Mouse (Mus musculus) c-Kit-positive CD71-positive TER-119-positive erythroid progenitor cells, embryonic 14.5 days (primary cell): ENCODE results near the gene Olfr312.
"Not testable (repeated sequence)": the region's sequence is repeated elsewhere in the genome, so short reads cannot be mapped to it uniquely, and the experiment has no call there.

Experiments used
- DNase-seq: peaks from one replicate; pipeline ENCODE4 v3.0.0-alpha.2; 2013; ENCODE audit warnings: low spot score

Gene Olfr312

GRCm38 (mm10) chr11:58828937-58829336, at the start of gene Olfr312:
Gene Olfr312, plus strand, starts transcription at chr11:58829237.
- DNase-seq = not testable (repeated sequence)

- DNase-seq = no peak
Observed at GRCm38 (mm10) chr11:58782480-58783089, 46.5 kb upstream of the Olfr312 start, which contains the start of gene Olfr314. Gene Olfr314, plus strand, starts transcription at chr11:58782952.

- DNase-seq = no peak
Observed at GRCm38 (mm10) chr11:58784182-58784581, 44.9 kb upstream of the Olfr312 start.

- DNase-seq = no peak
Observed at GRCm38 (mm10) chr11:58787651-58788050, 41.4 kb upstream of the Olfr312 start.

GRCm38 (mm10) chr11:58788346-58788745, 40.7 kb upstream of the Olfr312 start:
- no peak for DNase-seq

GRCm38 (mm10) chr11:58789532-58789931, 39.5 kb upstream of the Olfr312 start:
- no peak for DNase-seq

GRCm38 (mm10) chr11:58790053-58790452, 39.0 kb upstream of the Olfr312 start:
- DNase-seq = no peak

- no peak for DNase-seq
Observed at GRCm38 (mm10) chr11:58790646-58791045, 38.4 kb upstream of the Olfr312 start.

GRCm38 (mm10) chr11:58795856-58796255, 33.2 kb upstream of the Olfr312 start:
- DNase-seq = no peak

GRCm38 (mm10) chr11:58796850-58797249, 32.2 kb upstream of the Olfr312 start:
- no peak for DNase-seq

GRCm38 (mm10) chr11:58799747-58800146, 29.3 kb upstream of the Olfr312 start:
- DNase-seq = no peak

- no peak for DNase-seq
Observed at GRCm38 (mm10) chr11:58801558-58802228, 27.3 kb upstream of the Olfr312 start, which contains the start of gene Fam183b. Gene Fam183b, minus strand, starts transcription at chr11:58801960.

GRCm38 (mm10) chr11:58803871-58804270, 25.2 kb upstream of the Olfr312 start:
- DNase-seq = no peak

- DNase-seq = no peak
Observed at GRCm38 (mm10) chr11:58804393-58804792, 24.6 kb upstream of the Olfr312 start.

- DNase-seq = no peak
Observed at GRCm38 (mm10) chr11:58812001-58812400, 17.0 kb upstream of the Olfr312 start.

- DNase-seq = not testable (repeated sequence)
Observed at GRCm38 (mm10) chr11:58814700-58815099, 14.3 kb upstream of the Olfr312 start, which contains the start of gene Olfr313. Gene Olfr313, plus strand, starts transcription at chr11:58815000.

- no peak for DNase-seq
Observed at GRCm38 (mm10) chr11:58815676-58816075, 13.4 kb upstream of the Olfr312 start.

GRCm38 (mm10) chr11:58829764-58830163, 727 bp downstream of the Olfr312 start:
- DNase-seq = no peak

- DNase-seq = not testable (repeated sequence)
Observed at GRCm38 (mm10) chr11:58832541-58832940, 3.5 kb downstream of the Olfr312 start.

- DNase-seq = not testable (repeated sequence)
Observed at GRCm38 (mm10) chr11:58838951-58839350, 9.9 kb downstream of the Olfr312 start, which contains the start of gene Olfr311. Gene Olfr311, plus strand, starts transcription at chr11:58839251.

GRCm38 (mm10) chr11:58846919-58847461, 18.0 kb downstream of the Olfr312 start, which contains the start of gene Gm12258:
Gene Gm12258, plus strand, starts transcription at chr11:58847158.
- DNase-seq = peak; percentile 100

- no peak for DNase-seq
Observed at GRCm38 (mm10) chr11:58847636-58848035, 18.6 kb downstream of the Olfr312 start.

- DNase-seq = no peak
Observed at GRCm38 (mm10) chr11:58849731-58850130, 20.7 kb downstream of the Olfr312 start.
